Mouse (Mus musculus) liver, embryonic 12.5 days (tissue): Measurements from ENCODE around the gene Iqcf6. TPM values are rescaled to one million over a fixed set of nuclear protein-coding genes. Genes with fewer than 3 reads are reported as not detected.
"Not testable (repeated sequence)": the region's sequence is repeated elsewhere in the genome, so short reads cannot be mapped to it uniquely, and the experiment has no call there.

Experiments
- ATAC-seq: fragments of 200-750 bp; cut with Nextera tagmentation; 2 replicates; pipeline ENCODE4 v1.8.0; 2017; ENCODE audit warnings: moderate number of reproducible peaks, mild to moderate bottlenecking, moderate library complexity
- H3K27ac ChIP-seq: fragments of 300-500 bp; sonication (generic); 2 replicates; pipeline ENCODE4 v1.5.1; 2016; ENCODE audit warnings: mild to moderate bottlenecking
- H3K27me3 ChIP-seq: fragments of 300-500 bp; sonication (generic); replicated peaks from 2 replicates; pipeline ENCODE4 v1.6.1; 2016; ENCODE audit warnings: mild to moderate bottlenecking, moderate library complexity
- H3K36me3 ChIP-seq: fragments of 300-500 bp; sonication (generic); 2 replicates; pipeline ENCODE4 v1.6.1; 2016; ENCODE audit warnings: mild to moderate bottlenecking, moderate library complexity
- H3K4me1 ChIP-seq: fragments of 300-500 bp; sonication (generic); 2 replicates; pipeline ENCODE4 v1.6.1; 2016
- H3K4me2 ChIP-seq: fragments of 300-500 bp; sonication (generic); 2 replicates; pipeline ENCODE4 v1.6.1; 2016; ENCODE audit warnings: mild to moderate bottlenecking, moderate library complexity
- H3K4me3 ChIP-seq: fragments of 300-500 bp; sonication (generic); 2 replicates; pipeline ENCODE4 v1.5.1; 2016; ENCODE audit warnings: mild to moderate bottlenecking, moderate library complexity
- H3K9ac ChIP-seq: fragments of 300-500 bp; sonication (generic); 2 replicates; pipeline ENCODE4 v1.6.1; 2016; ENCODE audit warnings: mild to moderate bottlenecking, moderate library complexity
- H3K9me3 ChIP-seq: fragments of 300-500 bp; sonication (generic); replicated peaks from 2 replicates; pipeline ENCODE4 v1.6.1; 2016; ENCODE audit warnings: mild to moderate bottlenecking, moderate library complexity
- WGBS: fragments of 180-500 bp; shearing (Covaris S2); methylation state at CpG from one replicate; pipeline ENCODE4 v1.1.7; 2016; ENCODE audit not compliant: insufficient replicate concordance; 5-methylcytosine and 5-hydroxymethylcytosine counted together
- polyA plus RNA-seq: library from polyadenylated mRNA; unstranded; fragments of >200 nt; fragmentation: Nextera tagmentation; extraction: Ambion mirVana; gene quantifications from 2 replicates; pipeline ENCODE4 v1.2.1, GENCODE M21; 2016

Iqcf6 gene
- polyA plus RNA-seq: not detected in 2 replicates

GRCm38 (mm10) chr9:106626282-106626681 is at the start of gene Iqcf6:
Gene Iqcf6, plus strand, starts transcription at chr9:106626582.
- no peak within 1 kb of the TSS for H3K27ac ChIP-seq
- no peaks in the 10 kb centered on the region for H3K9me3 ChIP-seq
- no peak within 1 kb of the TSS for H3K4me3 ChIP-seq
- H3K36me3 ChIP-seq: no peaks in the 10 kb centered on the region
- 53% methylated on average over 2 of the region's 2 CpGs for WGBS
- no peak within 1 kb of the TSS for H3K4me2 ChIP-seq
- no peaks in the 10 kb centered on the region for H3K27me3 ChIP-seq
- ATAC-seq: no peak
- H3K9ac ChIP-seq: no peak within 1 kb of the TSS
- H3K4me1 ChIP-seq: no peaks in the 10 kb centered on the region

DNA sequence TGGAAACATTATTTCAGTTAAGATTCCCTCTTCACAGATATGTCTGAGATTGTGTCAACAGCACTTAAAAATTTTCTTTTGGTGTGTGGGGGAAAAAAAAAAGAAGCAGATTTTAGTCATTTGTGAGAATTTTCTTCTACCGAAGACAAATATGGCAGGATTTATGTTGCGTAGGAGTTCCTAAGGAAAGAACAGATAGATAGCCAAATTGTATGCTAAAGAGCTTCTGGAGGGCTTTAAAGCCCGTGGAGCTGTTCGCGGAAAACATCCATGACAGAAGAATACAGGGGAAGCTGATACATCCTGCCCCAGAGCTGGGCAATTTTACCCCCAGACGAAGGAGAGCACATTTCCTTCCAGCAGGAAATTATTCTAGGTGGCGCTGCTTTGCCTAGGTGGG is 46.4 kb upstream of the Iqcf6 start:
- no peaks in the 10 kb centered on the region for H3K4me1 ChIP-seq
- ATAC-seq: no peak
- peaks cover 5% of the 10 kb centered on the region; the same call in 1 of the 2 replicates for H3K9me3 ChIP-seq
- WGBS: 70% methylated on average over 7 of the region's 7 CpGs
- no peaks in the 10 kb centered on the region for H3K36me3 ChIP-seq
- no peaks in the 10 kb centered on the region for H3K27me3 ChIP-seq
- no peak overlapping the region for H3K9ac ChIP-seq
- no peak overlapping the region for H3K4me3 ChIP-seq
- H3K27ac ChIP-seq: no peak overlapping the region
- H3K4me2 ChIP-seq: no peak overlapping the region

- no peak for ATAC-seq
- Histone ChIP-seq H3K27me3 (no peaks in the 10 kb centered on the region), H3K27ac (no peak overlapping the region), H3K4me1 (no peaks in the 10 kb centered on the region), H3K9ac (no peak overlapping the region), H3K4me3 (no peak overlapping the region), H3K4me2 (no peak overlapping the region), H3K36me3 (no peaks in the 10 kb centered on the region), H3K9me3 (peaks cover 5% of the 10 kb centered on the region; the same call in 1 of the 2 replicates)
- WGBS: 41% methylated on average over 1 of the region's 1 CpGs
These were observed 43.8 kb upstream of the Iqcf6 start for GRCm38 (mm10) chr9:106582552-106582951.

- no peak for ATAC-seq
- Histone ChIP-seq H3K9me3 (no peaks in the 10 kb centered on the region), H3K36me3 (no peaks in the 10 kb centered on the region), H3K4me2 (no peak overlapping the region), H3K9ac (no peak overlapping the region), H3K27ac (no peak overlapping the region), H3K27me3 (no peaks in the 10 kb centered on the region), H3K4me1 (no peaks in the 10 kb centered on the region), H3K4me3 (no peak overlapping the region)
- WGBS: 70% methylated on average over 5 of the region's 5 CpGs
These were observed 34.2 kb upstream of the Iqcf6 start for GRCm38 (mm10) chr9:106592158-106592557.

GRCm38 (mm10) chr9:106595402-106595801 is 31.0 kb upstream of the Iqcf6 start:
- not testable (repeated sequence) for H3K9ac ChIP-seq, H3K4me2 ChIP-seq, H3K27ac ChIP-seq, ATAC-seq, H3K27me3 ChIP-seq, H3K4me3 ChIP-seq, H3K36me3 ChIP-seq, H3K4me1 ChIP-seq, H3K9me3 ChIP-seq
- WGBS: 35% methylated on average over 4 of the region's 4 CpGs

- Histone ChIP-seq H3K4me1 (no peaks in the 10 kb centered on the region), H3K36me3 (no peaks in the 10 kb centered on the region), H3K9me3 (no peaks in the 10 kb centered on the region), H3K9ac (no peak overlapping the region), H3K4me3 (no peak overlapping the region), H3K27me3 (no peaks in the 10 kb centered on the region), H3K27ac (no peak overlapping the region), H3K4me2 (no peak overlapping the region)
- WGBS: 55% methylated on average over 7 of the region's 7 CpGs
- no peak for ATAC-seq
These were observed 30.5 kb upstream of the Iqcf6 start for GRCm38 (mm10) chr9:106595836-106596235.

DNA sequence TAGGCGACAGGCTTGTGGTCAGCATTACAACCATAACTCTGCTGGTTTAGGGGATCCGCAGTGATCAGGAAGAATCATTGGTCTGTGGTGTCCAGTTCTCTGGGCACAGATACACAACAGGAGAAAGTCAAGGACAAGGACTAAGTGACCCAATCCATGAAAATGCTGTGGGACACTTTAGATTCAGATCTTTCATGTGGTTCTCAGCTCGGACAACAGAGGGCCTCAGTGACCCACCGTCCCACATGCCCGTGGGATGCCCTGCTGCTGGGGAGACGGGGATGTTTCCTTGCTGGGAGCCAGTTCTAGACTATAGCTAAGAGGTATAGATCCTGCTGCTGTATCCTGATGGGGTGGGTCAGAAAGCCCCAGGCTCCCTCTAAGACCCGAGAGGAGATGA is 27.9 kb upstream of the Iqcf6 start:
- Histone ChIP-seq H3K4me2 (no peak overlapping the region), H3K27ac (no peak overlapping the region), H3K36me3 (no peaks in the 10 kb centered on the region), H3K9me3 (no peaks in the 10 kb centered on the region), H3K9ac (no peak overlapping the region), H3K4me1 (no peaks in the 10 kb centered on the region), H3K4me3 (no peak overlapping the region), H3K27me3 (no peaks in the 10 kb centered on the region)
- ATAC-seq: no peak
- 33% methylated on average over 7 of the region's 7 CpGs for WGBS

DNA sequence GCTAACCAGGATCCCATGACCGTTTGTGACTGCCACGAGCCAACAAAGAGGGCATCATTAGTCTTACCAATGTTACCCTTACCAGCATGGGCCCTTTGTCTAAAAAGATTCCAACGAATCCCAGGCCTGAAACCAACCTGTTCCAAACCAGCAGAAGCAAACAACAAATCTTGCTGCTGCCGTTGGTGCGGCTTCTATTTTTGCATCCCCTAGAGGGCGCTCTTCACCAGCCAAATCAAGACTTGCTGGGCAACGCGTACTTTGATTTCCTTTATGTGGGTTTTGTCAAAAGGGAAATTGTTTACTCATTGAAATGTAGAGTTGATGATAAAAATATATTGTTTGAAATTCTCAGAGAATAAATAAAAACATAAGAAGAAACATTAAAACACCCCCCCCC is 25.8 kb upstream of the Iqcf6 start:
- Histone ChIP-seq H3K4me3 (no peak overlapping the region), H3K4me2 (no peak overlapping the region), H3K27me3 (no peaks in the 10 kb centered on the region), H3K9ac (no peak overlapping the region), H3K4me1 (no peaks in the 10 kb centered on the region), H3K9me3 (no peaks in the 10 kb centered on the region), H3K27ac (no peak overlapping the region), H3K36me3 (no peaks in the 10 kb centered on the region)
- ATAC-seq: no peak
- WGBS: 24% methylated on average over 8 of the region's 8 CpGs

GRCm38 (mm10) chr9:106610727-106611126 is 15.7 kb upstream of the Iqcf6 start:
- Histone ChIP-seq H3K36me3 (no peaks in the 10 kb centered on the region), H3K27ac (no peak overlapping the region), H3K27me3 (no peaks in the 10 kb centered on the region), H3K4me3 (no peak overlapping the region), H3K4me1 (no peaks in the 10 kb centered on the region), H3K9ac (no peak overlapping the region), H3K9me3 (no peaks in the 10 kb centered on the region), H3K4me2 (no peak overlapping the region)
- 70% methylated on average over 4 of the region's 4 CpGs for WGBS
- ATAC-seq: no peak

DNA sequence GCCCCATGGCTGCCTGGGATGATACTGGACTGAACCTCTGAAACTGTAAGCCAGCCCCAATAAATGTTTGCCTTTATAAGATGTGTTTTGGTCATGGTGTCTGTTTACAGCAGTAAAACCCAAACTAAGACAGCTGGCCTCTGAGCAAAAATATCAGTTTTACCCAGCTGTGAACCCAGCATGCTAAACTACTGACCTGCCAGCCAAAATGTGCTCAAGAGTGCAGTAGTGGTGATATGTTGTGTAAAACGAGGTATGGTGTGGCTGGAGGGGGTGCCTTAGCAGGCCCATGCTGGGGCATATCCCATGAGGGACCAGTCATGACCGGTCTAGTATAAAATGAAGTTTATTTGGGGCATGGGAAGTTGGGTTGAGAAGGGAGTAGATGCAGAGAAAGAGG is 12.4 kb upstream of the Iqcf6 start:
- Histone ChIP-seq H3K9me3 (no peaks in the 10 kb centered on the region), H3K36me3 (no peaks in the 10 kb centered on the region), H3K27ac (no peak overlapping the region), H3K4me3 (no peak overlapping the region), H3K4me2 (no peak overlapping the region), H3K4me1 (no peaks in the 10 kb centered on the region), H3K9ac (no peak overlapping the region), H3K27me3 (no peaks in the 10 kb centered on the region)
- WGBS: 32% methylated on average over 2 of the region's 2 CpGs
- no peak for ATAC-seq

DNA sequence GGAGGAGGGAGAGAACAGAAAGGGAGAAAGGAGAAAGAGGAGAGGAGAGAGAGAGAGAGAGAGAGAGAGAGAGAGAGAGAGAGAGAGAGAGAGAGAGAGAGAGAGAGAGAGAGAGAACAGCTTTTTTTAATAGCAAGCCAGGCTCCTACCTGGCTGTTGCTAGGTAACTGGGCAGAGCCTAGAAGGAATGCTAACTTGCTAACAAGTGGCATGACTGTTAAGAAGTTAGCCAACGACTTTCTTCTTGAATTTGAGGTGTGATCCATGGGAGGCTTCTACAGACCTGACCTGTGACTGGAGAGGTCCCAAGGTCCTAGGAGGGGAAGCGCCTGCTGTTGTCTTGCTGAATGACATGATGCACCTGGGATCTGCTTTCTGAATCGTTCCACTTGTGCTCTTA is 11.8 kb upstream of the Iqcf6 start:
- Histone ChIP-seq H3K4me3 (no peak overlapping the region), H3K27ac (no peak overlapping the region), H3K4me1 (no peaks in the 10 kb centered on the region), H3K27me3 (no peaks in the 10 kb centered on the region), H3K4me2 (no peak overlapping the region), H3K36me3 (no peaks in the 10 kb centered on the region), H3K9me3 (no peaks in the 10 kb centered on the region), H3K9ac (no peak overlapping the region)
- ATAC-seq: no peak
- 34% methylated on average over 3 of the region's 3 CpGs for whole genome bisulfite sequencing

DNA sequence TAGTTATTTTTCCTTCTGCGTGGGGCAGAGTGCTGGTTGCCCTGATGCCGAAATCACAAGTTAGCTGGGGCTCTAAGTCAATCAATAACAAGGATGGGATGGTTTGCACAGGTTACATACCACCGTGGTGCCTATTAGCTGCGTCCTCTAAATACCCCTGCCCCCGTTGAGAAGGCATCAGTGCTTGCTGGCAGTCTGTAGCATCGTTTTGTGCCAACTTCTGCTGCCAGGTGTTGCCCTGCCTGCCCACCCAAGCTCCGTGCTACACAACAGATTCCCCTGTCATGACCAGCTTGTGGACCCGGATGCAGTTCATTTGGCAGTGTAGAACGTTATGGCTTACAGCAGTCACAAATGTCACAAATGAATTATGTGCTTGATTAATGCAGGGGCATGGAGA is 10.1 kb upstream of the Iqcf6 start:
- ATAC-seq: no peak
- WGBS: 60% methylated on average over 9 of the region's 9 CpGs
- H3K36me3 ChIP-seq: no peaks in the 10 kb centered on the region
- H3K27me3 ChIP-seq: no peaks in the 10 kb centered on the region
- no peak overlapping the region for H3K4me2 ChIP-seq
- no peaks in the 10 kb centered on the region for H3K4me1 ChIP-seq
- no peak overlapping the region for H3K4me3 ChIP-seq
- no peaks in the 10 kb centered on the region for H3K9me3 ChIP-seq
- no peak overlapping the region for H3K27ac ChIP-seq
- H3K9ac ChIP-seq: no peak overlapping the region

DNA sequence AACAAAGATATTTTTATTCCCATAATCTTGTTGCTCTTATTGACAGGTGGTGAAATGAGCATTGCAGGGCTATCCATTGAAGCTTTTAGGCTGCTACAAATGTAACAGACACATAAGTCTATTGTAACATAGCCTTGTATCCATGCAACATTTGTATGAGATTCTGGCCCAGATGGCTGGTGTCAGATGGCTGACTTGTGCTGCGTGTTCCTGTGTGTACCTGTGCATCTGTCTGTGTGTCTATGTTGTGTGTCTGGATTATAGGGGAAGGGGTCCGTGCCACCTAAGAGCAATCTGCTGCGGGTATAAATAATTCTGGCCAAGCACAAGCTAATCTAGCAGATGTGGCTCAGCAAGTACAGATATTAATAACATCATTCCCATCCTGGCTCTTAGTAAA is 8.9 kb upstream of the Iqcf6 start:
- Histone ChIP-seq H3K4me2 (no peak overlapping the region), H3K27me3 (no peaks in the 10 kb centered on the region), H3K9me3 (no peaks in the 10 kb centered on the region), H3K27ac (no peak overlapping the region), H3K4me1 (no peaks in the 10 kb centered on the region), H3K9ac (no peak overlapping the region), H3K4me3 (no peak overlapping the region), H3K36me3 (no peaks in the 10 kb centered on the region)
- WGBS: 52% methylated on average over 3 of the region's 3 CpGs
- ATAC-seq: no peak
